Mouse (Mus musculus): ENCODE measurements at regions not wholly inside any gene's neighbourhood (a gene's known extent, or its start where the extent isn't known, plus 50 kb on each side); places are given as distances from the start of the nearest gene placed in this dataset.

- 76% methylated on average over 2 of the region's 2 CpGs for WGBS
- no peaks in the 10 kb centered on the region for H3K27me3 ChIP-seq (ENCODE audit: control insufficient read depth, insufficient read depth, low read length)
- H3K4me3 ChIP-seq (ENCODE audit: control insufficient read depth in 1 of 2, insufficient read depth in 1 of 2, low read depth in 1 of 2, low read length in 2 of 2) = no peak overlapping the region
- no peak overlapping the region for H3K4me2 ChIP-seq (ENCODE audit: low read length)
- H3K27ac ChIP-seq (replicated peaks in 1 of 2; ENCODE audit: control insufficient read depth in 1 of 2, insufficient read depth in 1 of 2, low read depth in 2 of 2, low read length in 2 of 2) = no peak overlapping the region
- H3K9ac ChIP-seq (ENCODE audit: low read length) = no peak overlapping the region
- no peaks in the 10 kb centered on the region for H3K36me3 ChIP-seq (ENCODE audit: control insufficient read depth, insufficient read depth, low read length)
- ATAC-seq (ENCODE audit: insufficient number of reproducible peaks, insufficient read depth, low FRiP score, low read depth) = no peak
- H3K4me1 ChIP-seq (ENCODE audit: control insufficient read depth in 2 of 2, insufficient read depth in 2 of 2, low read length in 2 of 2) = peaks cover 3% of the 10 kb centered on the region in 2 experiments; a peak in 2 of 4 replicates
- H3K9me3 ChIP-seq (ENCODE audit: control insufficient read depth, low read length) = no peaks in the 10 kb centered on the region
Observed at GRCm38 (mm10) chr14:58620186-58620585, 522.5 kb downstream of the 1700129C05Rik start.

GRCm38 (mm10) chr14:58617656-58618055 lies 525.0 kb downstream of the 1700129C05Rik start:
- H3K9ac ChIP-seq (ENCODE audit: low read length) = no peak overlapping the region
- no peaks in the 10 kb centered on the region for H3K36me3 ChIP-seq (ENCODE audit: control insufficient read depth, insufficient read depth, low read length)
- H3K9me3 ChIP-seq (ENCODE audit: control insufficient read depth, low read length) = no peaks in the 10 kb centered on the region
- no peaks in the 10 kb centered on the region for H3K27me3 ChIP-seq (ENCODE audit: control insufficient read depth, insufficient read depth, low read length)
- no peak for ATAC-seq (ENCODE audit: insufficient number of reproducible peaks, insufficient read depth, low FRiP score, low read depth)
- H3K4me2 ChIP-seq (ENCODE audit: low read length) = no peak overlapping the region
- H3K4me1 ChIP-seq (ENCODE audit: control insufficient read depth in 2 of 2, insufficient read depth in 2 of 2, low read length in 2 of 2) = peaks cover 0 to 3% of the 10 kb centered on the region in 2 experiments; a peak in 1 of 4 replicates
- WGBS = 71% methylated on average over 10 of the region's 10 CpGs
- no peak overlapping the region for H3K4me3 ChIP-seq (ENCODE audit: control insufficient read depth in 1 of 2, insufficient read depth in 1 of 2, low read depth in 1 of 2, low read length in 2 of 2)
- no peak overlapping the region for H3K27ac ChIP-seq (replicated peaks in 1 of 2; ENCODE audit: control insufficient read depth in 1 of 2, insufficient read depth in 1 of 2, low read depth in 2 of 2, low read length in 2 of 2)

GRCm38 (mm10) chr14:58608216-58608615 lies 534.5 kb downstream of the 1700129C05Rik start:
- no peak overlapping the region for H3K9ac ChIP-seq (ENCODE audit: low read length)
- peak overlapping the region; percentile 70 to 71; a peak in 3 of 4 replicates for H3K27ac ChIP-seq (replicated peaks in 1 of 2; ENCODE audit: control insufficient read depth in 1 of 2, insufficient read depth in 1 of 2, low read depth in 2 of 2, low read length in 2 of 2)
- no peaks in the 10 kb centered on the region for H3K9me3 ChIP-seq (ENCODE audit: control insufficient read depth, low read length)
- peaks cover 8 to 20% of the 10 kb centered on the region in 2 experiments for H3K4me1 ChIP-seq (ENCODE audit: control insufficient read depth in 2 of 2, insufficient read depth in 2 of 2, low read length in 2 of 2)
- no peaks in the 10 kb centered on the region for H3K36me3 ChIP-seq (ENCODE audit: control insufficient read depth, insufficient read depth, low read length)
- H3K4me2 ChIP-seq (ENCODE audit: low read length) = no peak overlapping the region
- no peak overlapping the region for H3K4me3 ChIP-seq (ENCODE audit: control insufficient read depth in 1 of 2, insufficient read depth in 1 of 2, low read depth in 1 of 2, low read length in 2 of 2)
- 47% methylated on average over 4 of the region's 4 CpGs for WGBS
- ATAC-seq (ENCODE audit: insufficient number of reproducible peaks, insufficient read depth, low FRiP score, low read depth) = no peak
- H3K27me3 ChIP-seq (ENCODE audit: control insufficient read depth, insufficient read depth, low read length) = no peaks in the 10 kb centered on the region

GRCm38 (mm10) chr14:58607734-58608133 lies 535.0 kb downstream of the 1700129C05Rik start:
- Histone ChIP-seq H3K9me3 (ENCODE audit: control insufficient read depth, low read length) (no peaks in the 10 kb centered on the region), H3K4me3 (ENCODE audit: control insufficient read depth in 1 of 2, insufficient read depth in 1 of 2, low read depth in 1 of 2, low read length in 2 of 2) (no peak overlapping the region), H3K27me3 (ENCODE audit: control insufficient read depth, insufficient read depth, low read length) (no peaks in the 10 kb centered on the region), H3K4me1 (ENCODE audit: control insufficient read depth in 2 of 2, insufficient read depth in 2 of 2, low read length in 2 of 2) (peaks cover 8 to 20% of the 10 kb centered on the region in 2 experiments), H3K9ac (ENCODE audit: low read length) (no peak overlapping the region), H3K27ac (replicated peaks in 1 of 2; ENCODE audit: control insufficient read depth in 1 of 2, insufficient read depth in 1 of 2, low read depth in 2 of 2, low read length in 2 of 2) (peak overlapping the region; percentile 59 to 71; a peak in 3 of 4 replicates), H3K36me3 (ENCODE audit: control insufficient read depth, insufficient read depth, low read length) (no peaks in the 10 kb centered on the region), H3K4me2 (ENCODE audit: low read length) (no peak overlapping the region)
- peak; percentile 43 for ATAC-seq (ENCODE audit: insufficient number of reproducible peaks, insufficient read depth, low FRiP score, low read depth)
- 15% methylated on average over 2 of the region's 2 CpGs for WGBS

- Histone ChIP-seq H3K36me3 (ENCODE audit: control insufficient read depth, insufficient read depth, low read length) (no peaks in the 10 kb centered on the region), H3K27me3 (ENCODE audit: control insufficient read depth, insufficient read depth, low read length) (no peaks in the 10 kb centered on the region), H3K4me3 (ENCODE audit: control insufficient read depth in 1 of 2, insufficient read depth in 1 of 2, low read depth in 1 of 2, low read length in 2 of 2) (no peak overlapping the region), H3K9me3 (ENCODE audit: control insufficient read depth, low read length) (no peaks in the 10 kb centered on the region), H3K4me1 (ENCODE audit: control insufficient read depth in 2 of 2, insufficient read depth in 2 of 2, low read length in 2 of 2) (peaks cover 8 to 20% of the 10 kb centered on the region in 2 experiments), H3K4me2 (ENCODE audit: low read length) (no peak overlapping the region), H3K27ac (replicated peaks in 1 of 2; ENCODE audit: control insufficient read depth in 1 of 2, insufficient read depth in 1 of 2, low read depth in 2 of 2, low read length in 2 of 2) (no peak overlapping the region), H3K9ac (ENCODE audit: low read length) (no peak overlapping the region)
- no peak for ATAC-seq (ENCODE audit: insufficient number of reproducible peaks, insufficient read depth, low FRiP score, low read depth)
- 42% methylated on average over 4 of the region's 4 CpGs for WGBS
Observed at GRCm38 (mm10) chr14:58605529-58605928, 535.2 kb downstream of the Fgf9 start.

- Histone ChIP-seq H3K9ac (ENCODE audit: low read length) (no peak overlapping the region), H3K27me3 (ENCODE audit: control insufficient read depth, insufficient read depth, low read length) (no peaks in the 10 kb centered on the region)
- WGBS = 44% methylated on average over 3 of the region's 3 CpGs
Observed at GRCm38 (mm10) chr14:58598867-58599266, 528.5 kb downstream of the Fgf9 start.

GRCm38 (mm10) chr14:58597810-58598209 lies 527.5 kb downstream of the Fgf9 start:
- Histone ChIP-seq H3K9ac (ENCODE audit: low read length) (no peak overlapping the region), H3K4me1 (ENCODE audit: control insufficient read depth in 2 of 2, insufficient read depth in 2 of 2, low read length in 2 of 2) (peaks cover 3 to 6% of the 10 kb centered on the region in 2 experiments; a peak in 2 of 4 replicates), H3K4me2 (ENCODE audit: low read length) (no peak overlapping the region), H3K36me3 (ENCODE audit: control insufficient read depth, insufficient read depth, low read length) (no peaks in the 10 kb centered on the region), H3K27ac (replicated peaks in 1 of 2; ENCODE audit: control insufficient read depth in 1 of 2, insufficient read depth in 1 of 2, low read depth in 2 of 2, low read length in 2 of 2) (no peak overlapping the region), H3K4me3 (ENCODE audit: control insufficient read depth in 1 of 2, insufficient read depth in 1 of 2, low read depth in 1 of 2, low read length in 2 of 2) (no peak overlapping the region), H3K27me3 (ENCODE audit: control insufficient read depth, insufficient read depth, low read length) (no peaks in the 10 kb centered on the region), H3K9me3 (ENCODE audit: control insufficient read depth, low read length) (no peaks in the 10 kb centered on the region)
- WGBS = 31% methylated on average over 2 of the region's 2 CpGs
- ATAC-seq (ENCODE audit: insufficient number of reproducible peaks, insufficient read depth, low FRiP score, low read depth) = no peak

More at GRCm38 (mm10) chr14:58598867-58599266, 528.5 kb downstream of the Fgf9 start:
- Histone ChIP-seq H3K4me1 (ENCODE audit: control insufficient read depth in 2 of 2, insufficient read depth in 2 of 2, low read length in 2 of 2) (peaks cover 3 to 6% of the 10 kb centered on the region in 2 experiments; a peak in 2 of 4 replicates), H3K9me3 (ENCODE audit: control insufficient read depth, low read length) (no peaks in the 10 kb centered on the region), H3K27ac (replicated peaks in 1 of 2; ENCODE audit: control insufficient read depth in 1 of 2, insufficient read depth in 1 of 2, low read depth in 2 of 2, low read length in 2 of 2) (no peak overlapping the region), H3K4me3 (ENCODE audit: control insufficient read depth in 1 of 2, insufficient read depth in 1 of 2, low read depth in 1 of 2, low read length in 2 of 2) (no peak overlapping the region), H3K4me2 (ENCODE audit: low read length) (no peak overlapping the region), H3K36me3 (ENCODE audit: control insufficient read depth, insufficient read depth, low read length) (no peaks in the 10 kb centered on the region)
- ATAC-seq (ENCODE audit: insufficient number of reproducible peaks, insufficient read depth, low FRiP score, low read depth) = no peak

- no peaks in the 10 kb centered on the region for H3K9me3 ChIP-seq (ENCODE audit: control insufficient read depth, low read length)
- H3K9ac ChIP-seq (ENCODE audit: low read length) = no peak overlapping the region
- no peaks in the 10 kb centered on the region for H3K27me3 ChIP-seq (ENCODE audit: control insufficient read depth, insufficient read depth, low read length)
- no peak overlapping the region for H3K4me2 ChIP-seq (ENCODE audit: low read length)
- H3K27ac ChIP-seq (replicated peaks in 1 of 2; ENCODE audit: control insufficient read depth in 1 of 2, insufficient read depth in 1 of 2, low read depth in 2 of 2, low read length in 2 of 2) = no peak overlapping the region
- 91% methylated on average over 2 of the region's 2 CpGs for WGBS
- H3K4me1 ChIP-seq (ENCODE audit: control insufficient read depth in 2 of 2, insufficient read depth in 2 of 2, low read length in 2 of 2) = peaks cover 3 to 6% of the 10 kb centered on the region in 2 experiments; a peak in 2 of 4 replicates
- no peaks in the 10 kb centered on the region for H3K36me3 ChIP-seq (ENCODE audit: control insufficient read depth, insufficient read depth, low read length)
- no peak for ATAC-seq (ENCODE audit: insufficient number of reproducible peaks, insufficient read depth, low FRiP score, low read depth)
- no peak overlapping the region for H3K4me3 ChIP-seq (ENCODE audit: control insufficient read depth in 1 of 2, insufficient read depth in 1 of 2, low read depth in 1 of 2, low read length in 2 of 2)
Observed at GRCm38 (mm10) chr14:58596936-58597335, 526.6 kb downstream of the Fgf9 start.
